9 mouse cellular contexts compared by ENCODE assay signal in genomic region chr6:49716520-49716919, GRCm38 (mm10).
DNase-seq lines count a peak whose midpoint lies in the region; ATAC-seq lines count a peak whose summit lies in the region.
"Had no signal": no experiment of that assay in that cellular context is flagged by ENCODE, and none has a peak within 500 bp of the region (broad histone marks: within the 10 kb centered on the region; RNA-seq: fewer than 3 reads in every experiment).

No protein-coding gene starts in this region.

- H3K4me1 ChIP-seq in forebrain, embryonic 13.5 days = peaks cover 13% of the 10 kb centered on the region
- no peaks in the 10 kb centered on the region for H3K4me1 ChIP-seq in forebrain, embryonic 15.5 days
- no peaks in the 10 kb centered on the region; the same call in 1 of the 2 replicates for H3K4me1 ChIP-seq in hindbrain, embryonic 15.5 days (replicated peaks)

- no peak overlapping the region for H3K4me2 ChIP-seq in forebrain, embryonic 13.5 days
- no peak overlapping the region for H3K4me2 ChIP-seq in forebrain, embryonic 15.5 days (replicated peaks)
- no peak overlapping the region for H3K4me2 ChIP-seq in hindbrain, embryonic 15.5 days

- 10% methylated on average over 2 of the region's 2 CpGs for WGBS in forebrain, embryonic 13.5 days
- 2% methylated on average over 2 of the region's 2 CpGs for WGBS in forebrain, embryonic 15.5 days
- WGBS in hindbrain, embryonic 15.5 days = 0% methylated on average over 2 of the region's 2 CpGs

- H3K27ac ChIP-seq in forebrain, embryonic 13.5 days = no peak overlapping the region
- H3K27ac ChIP-seq in forebrain, embryonic 15.5 days (replicated peaks) = no peak overlapping the region
- no peak overlapping the region for H3K27ac ChIP-seq in hindbrain, embryonic 15.5 days (replicated peaks)
- H3K27ac ChIP-seq: macrophage had no signal

- no peaks in the 10 kb centered on the region for H3K27me3 ChIP-seq in forebrain, embryonic 13.5 days
- H3K27me3 ChIP-seq in forebrain, embryonic 15.5 days = no peaks in the 10 kb centered on the region
- no peaks in the 10 kb centered on the region for H3K27me3 ChIP-seq in hindbrain, embryonic 15.5 days

- H3K36me3 ChIP-seq in forebrain, embryonic 13.5 days (ENCODE audit: poor library complexity, severe bottlenecking) = no peaks in the 10 kb centered on the region
- H3K36me3 ChIP-seq in forebrain, embryonic 15.5 days = no peaks in the 10 kb centered on the region
- H3K36me3 ChIP-seq in hindbrain, embryonic 15.5 days = no peaks in the 10 kb centered on the region

- H3K9me3 ChIP-seq in forebrain, embryonic 13.5 days (replicated peaks) = no peaks in the 10 kb centered on the region
- H3K9me3 ChIP-seq in forebrain, embryonic 15.5 days = no peaks in the 10 kb centered on the region
- no peaks in the 10 kb centered on the region for H3K9me3 ChIP-seq in hindbrain, embryonic 15.5 days

- no peak overlapping the region for H3K9ac ChIP-seq in forebrain, embryonic 13.5 days
- H3K9ac ChIP-seq in forebrain, embryonic 15.5 days (replicated peaks) = no peak overlapping the region
- no peak overlapping the region for H3K9ac ChIP-seq in hindbrain, embryonic 15.5 days

- DNase-seq in lung, postnatal 10 days = peak; percentile 11
- DNase-seq in lung, postnatal 36 days = no peak
- DNase-seq in retina, postnatal 1 day = peak; percentile 46
- DNase-seq in lung, adult 18-20 months = no peak

- no peak overlapping the region for H3K4me3 ChIP-seq in forebrain, embryonic 13.5 days
- no peak overlapping the region for H3K4me3 ChIP-seq in forebrain, embryonic 15.5 days
- H3K4me3 ChIP-seq in hindbrain, embryonic 15.5 days = no peak overlapping the region

- 0 out of 2 replicates have a peak, but pooled peaks have one; percentile 16 for ATAC-seq in forebrain, embryonic 13.5 days
- ATAC-seq in forebrain, embryonic 15.5 days (replicated peaks) = no peak; the same call in 1 of the 2 replicates
- peak; percentile 30; the same call in 1 of the 2 replicates for ATAC-seq in hindbrain, embryonic 15.5 days (ENCODE audit: low FRiP score, low read depth)
- ATAC-seq in monocyte, adult 5-6 weeks (replicated peaks; ENCODE audit: insufficient number of reproducible peaks, low FRiP score, low TSS enrichment, poor library complexity, severe bottlenecking) = no peak

Comparison
In these comparisons a context has a peak if more than half of its experiments do, and no peak if none do; other contexts are left out.
1. ATAC-seq: peak in forebrain, embryonic 13.5 days (single experiment) and hindbrain, embryonic 15.5 days (single experiment); none in forebrain, embryonic 15.5 days (single experiment) and monocyte, adult 5-6 weeks (single experiment).
2. DNase-seq: peak in lung, postnatal 10 days (single experiment) and retina, postnatal 1 day (single experiment); none in lung, postnatal 36 days (single experiment) and lung, adult 18-20 months (0 of 2).